Mouse (Mus musculus) A20 (cell line): ENCODE measurements at regions not wholly inside any gene's neighbourhood (a gene's known extent, or its start where the extent isn't known, plus 50 kb on each side); places are given as distances from the start of the nearest gene placed in this dataset.
A peak's percentile ranks its signal among the peaks of the same experiment; 100 is the strongest.

ENCODE experiments used
- DNase-seq: peaks from one replicate; pipeline ENCODE4 v3.0.0-alpha.2; 2011; ENCODE audit warnings: low read depth, low spot score

DNA sequence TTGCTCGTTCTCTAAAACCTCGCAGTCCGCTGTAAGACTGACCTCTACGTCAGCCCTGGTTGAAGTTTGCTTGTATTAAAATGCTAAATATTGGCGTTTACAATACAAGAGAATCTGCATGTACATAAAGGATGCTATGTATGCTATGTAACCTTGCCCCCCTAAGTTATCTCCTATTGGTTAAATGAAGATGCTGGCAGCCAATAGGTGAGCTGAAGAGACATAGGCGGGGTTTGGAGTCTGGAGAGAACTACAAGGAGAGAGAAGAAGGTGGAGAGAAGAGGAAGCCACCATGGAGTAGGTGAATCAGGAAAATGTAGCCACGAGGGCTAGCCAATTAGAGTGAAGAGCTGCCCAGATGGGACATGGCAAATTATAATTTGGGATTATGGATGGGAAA is 214.0 kb upstream of the Amigo2 start:
- DNase-seq = no peak

DNA sequence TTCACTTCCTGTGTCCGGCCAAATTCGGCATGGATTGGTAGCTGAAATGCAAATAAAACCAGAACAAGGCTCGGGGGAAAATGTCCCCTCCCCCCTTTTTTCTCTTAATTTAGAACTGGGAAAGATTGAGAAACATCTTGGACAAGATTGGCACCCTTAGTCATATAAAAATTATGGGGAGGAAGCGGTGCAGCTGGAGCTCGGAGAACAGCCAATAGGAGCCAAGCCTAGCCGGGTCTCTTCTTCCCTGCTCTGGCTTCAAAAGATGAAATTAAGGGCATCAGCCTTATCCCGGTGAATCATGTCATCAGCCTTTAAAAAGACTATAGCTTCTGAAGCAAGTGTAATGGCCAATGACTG is 213.3 kb upstream of the Amigo2 start:
- DNase-seq = no peak

DNA sequence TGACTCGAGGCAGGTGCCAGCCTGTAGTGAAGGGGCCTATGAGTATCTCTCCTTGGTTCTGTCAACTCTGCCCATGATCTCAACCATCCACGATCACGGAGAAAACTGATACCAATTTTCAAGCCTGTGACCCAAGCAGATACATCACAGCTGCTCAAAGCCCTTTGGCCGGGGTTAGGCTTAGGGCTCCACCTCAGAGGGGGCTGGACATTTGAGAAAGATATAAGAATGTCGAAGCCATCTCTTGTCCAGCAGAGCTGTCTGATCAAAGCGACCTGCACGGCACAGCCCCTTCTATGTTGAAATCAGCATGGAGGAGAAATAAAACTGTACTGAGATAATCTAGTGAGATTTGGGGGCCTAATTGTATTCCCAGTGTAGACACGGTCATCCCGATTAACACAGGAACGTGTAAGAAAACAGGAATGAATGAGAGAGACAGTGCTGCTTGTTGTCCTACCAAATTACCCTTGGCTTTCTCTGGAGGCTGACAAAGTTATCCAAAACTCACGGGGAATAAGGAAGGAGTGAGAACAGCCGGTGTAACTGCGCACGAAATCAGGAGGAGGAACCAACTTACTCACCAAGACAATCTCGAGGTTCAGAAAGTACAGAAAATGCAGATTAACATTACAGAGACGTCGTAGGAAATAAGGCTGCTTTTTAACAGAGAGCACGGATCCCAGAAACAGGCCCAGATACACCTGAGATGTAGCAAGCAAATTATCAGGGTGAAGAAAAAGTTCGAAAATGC is 212.7 kb upstream of the Amigo2 start:
- no peak for DNase-seq

DNA sequence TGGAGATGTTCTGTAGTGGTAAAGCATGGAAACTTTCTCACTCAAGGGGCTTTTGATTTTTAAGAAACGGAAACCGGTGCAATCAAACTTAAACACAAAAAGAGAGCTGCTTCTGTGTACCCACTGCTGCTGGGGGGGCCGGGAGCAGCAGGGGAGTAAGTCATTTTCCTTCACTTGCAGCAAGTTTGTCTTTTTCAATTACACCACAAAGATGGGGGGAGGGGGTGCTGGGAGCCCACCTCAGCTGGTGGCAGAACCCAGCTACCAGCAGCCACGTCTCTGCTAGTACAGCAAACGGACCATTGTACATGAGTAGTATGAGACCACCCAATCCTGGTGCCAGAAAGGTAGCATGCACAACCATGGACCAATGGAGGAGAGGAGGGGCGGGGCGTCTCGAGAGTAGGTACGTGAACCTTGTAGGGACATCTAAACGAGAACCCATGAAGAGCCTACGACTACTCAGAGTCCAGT is 211.7 kb upstream of the Amigo2 start:
- peak; percentile 36 for DNase-seq

DNA sequence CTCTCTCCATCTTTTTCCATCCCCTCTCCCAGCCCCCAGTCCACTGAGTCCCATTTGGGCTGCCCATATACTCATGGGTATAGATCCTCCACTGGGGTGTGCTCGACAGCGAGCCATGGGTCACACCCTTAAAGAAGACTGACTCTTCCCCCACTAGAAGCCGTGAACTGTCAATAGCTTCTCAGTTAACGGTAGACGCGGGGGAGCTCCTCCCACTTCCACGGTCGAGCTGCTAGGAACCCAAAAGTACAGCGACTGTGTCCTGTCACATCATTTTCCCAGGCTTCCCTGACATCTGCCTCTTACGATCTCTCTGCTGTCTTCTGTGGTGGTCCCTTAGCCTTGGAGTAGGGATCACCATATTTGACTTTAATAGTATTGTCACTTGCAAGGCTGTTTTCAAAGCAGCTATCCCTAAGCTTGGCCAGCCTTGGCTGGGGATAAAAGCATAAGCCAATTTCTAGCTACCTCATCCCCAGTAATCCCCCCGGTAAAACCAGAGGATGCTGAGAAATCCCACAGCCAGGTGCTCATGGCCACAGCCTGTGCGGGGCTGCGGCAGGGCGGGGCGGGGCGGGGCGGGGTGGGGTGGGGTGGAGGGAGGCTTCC is 211.2 kb upstream of the Amigo2 start:
- no peak for DNase-seq

DNA sequence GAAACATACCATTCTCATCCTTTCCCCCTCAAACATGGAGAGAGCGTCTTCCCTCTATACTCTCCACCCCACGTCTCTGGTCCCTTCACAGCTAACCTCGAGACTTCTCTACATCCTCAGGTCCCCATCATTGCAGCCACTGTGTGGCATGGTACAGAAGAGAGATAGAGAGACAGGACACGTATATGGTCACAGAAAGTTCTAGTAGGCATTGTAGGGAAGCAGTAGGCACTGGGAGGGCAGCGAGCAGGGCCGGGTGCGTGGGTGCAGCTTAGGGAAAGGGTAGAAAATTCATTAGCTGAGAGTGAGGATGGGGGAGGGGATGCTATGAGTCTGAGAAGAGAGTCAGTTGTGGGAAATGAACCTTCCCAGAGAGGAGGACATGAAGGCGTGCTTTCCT is 210.4 kb upstream of the Amigo2 start:
- DNase-seq = no peak

DNA sequence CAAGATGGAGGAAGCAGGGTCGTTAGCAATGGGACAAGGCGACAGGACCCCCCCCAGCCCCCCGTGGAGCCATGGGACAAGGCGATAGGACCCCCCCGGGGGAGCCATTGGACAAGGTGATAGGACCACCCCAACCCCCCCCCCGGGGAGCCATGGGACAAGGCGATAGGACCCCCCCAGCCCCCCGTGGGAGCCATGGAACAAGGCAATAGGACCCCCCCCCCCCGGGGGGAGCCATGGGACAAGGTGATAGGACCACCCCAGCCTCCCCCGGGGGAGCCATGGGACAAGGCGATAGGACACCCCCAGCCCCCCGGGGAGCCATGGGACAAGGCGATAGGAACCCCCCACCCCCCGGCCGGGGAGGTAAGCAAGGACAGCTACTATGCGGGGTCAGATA is 209.9 kb upstream of the Amigo2 start:
- DNase-seq = no peak

DNA sequence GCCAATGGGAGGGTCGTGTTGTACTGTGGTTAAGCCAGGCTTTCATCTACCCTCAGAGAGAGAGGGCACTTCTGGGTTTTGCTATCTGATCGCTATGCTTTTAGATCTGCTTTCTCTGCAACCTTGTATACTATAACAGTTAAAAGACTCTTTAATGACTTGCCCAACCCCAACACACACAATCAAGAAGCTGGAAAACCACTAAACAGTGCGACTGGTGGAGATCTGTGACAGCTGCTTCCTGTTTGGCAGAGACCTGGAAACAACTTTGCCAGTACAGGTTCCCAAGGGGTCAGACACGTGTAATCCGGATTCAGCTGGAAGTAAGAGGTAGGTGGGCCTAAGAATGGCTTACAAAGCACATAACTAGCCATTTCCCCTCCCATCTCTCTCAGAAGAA is 208.6 kb upstream of the Amigo2 start:
- DNase-seq = no peak

DNA sequence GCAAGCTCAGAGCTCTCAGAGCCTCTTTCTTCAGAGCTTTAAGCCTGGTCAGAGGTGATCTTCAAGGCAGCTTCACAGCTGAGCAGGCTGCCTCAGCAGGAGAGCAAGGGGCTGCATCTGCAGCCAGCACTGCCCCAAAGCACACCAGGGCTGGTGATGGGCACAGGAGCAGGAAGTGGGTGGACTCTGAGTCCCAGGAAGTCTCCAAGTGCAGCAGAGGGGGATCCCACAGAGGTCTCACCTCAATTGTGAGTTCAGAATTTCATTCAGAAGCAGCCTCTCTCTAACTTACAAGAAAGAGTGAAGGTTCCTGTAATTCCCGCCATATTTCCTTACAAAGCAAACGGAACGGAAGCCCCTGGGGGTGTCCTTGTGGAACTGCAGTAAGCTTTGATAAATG is 202.6 kb upstream of the Amigo2 start:
- DNase-seq = no peak

DNA sequence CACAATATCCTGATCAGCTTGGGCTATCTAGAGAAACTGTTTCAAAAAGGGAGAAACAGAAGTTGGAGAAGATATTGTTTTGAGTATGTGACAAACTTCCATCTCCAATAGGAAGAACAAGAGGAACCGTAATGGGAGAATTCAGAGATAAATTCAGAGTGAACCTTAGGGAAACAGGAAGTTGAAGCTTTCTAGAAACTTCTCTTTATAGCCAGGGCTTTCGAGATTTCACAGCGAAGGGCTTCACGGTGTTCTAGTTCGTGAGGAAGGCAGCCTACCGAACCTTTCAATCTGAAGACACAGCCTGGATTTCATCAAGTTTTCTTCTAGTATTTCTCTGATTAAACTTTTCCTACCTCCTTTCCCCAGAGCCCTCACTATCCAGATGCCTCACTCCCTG is 201.9 kb upstream of the Amigo2 start:
- no peak for DNase-seq

DNA sequence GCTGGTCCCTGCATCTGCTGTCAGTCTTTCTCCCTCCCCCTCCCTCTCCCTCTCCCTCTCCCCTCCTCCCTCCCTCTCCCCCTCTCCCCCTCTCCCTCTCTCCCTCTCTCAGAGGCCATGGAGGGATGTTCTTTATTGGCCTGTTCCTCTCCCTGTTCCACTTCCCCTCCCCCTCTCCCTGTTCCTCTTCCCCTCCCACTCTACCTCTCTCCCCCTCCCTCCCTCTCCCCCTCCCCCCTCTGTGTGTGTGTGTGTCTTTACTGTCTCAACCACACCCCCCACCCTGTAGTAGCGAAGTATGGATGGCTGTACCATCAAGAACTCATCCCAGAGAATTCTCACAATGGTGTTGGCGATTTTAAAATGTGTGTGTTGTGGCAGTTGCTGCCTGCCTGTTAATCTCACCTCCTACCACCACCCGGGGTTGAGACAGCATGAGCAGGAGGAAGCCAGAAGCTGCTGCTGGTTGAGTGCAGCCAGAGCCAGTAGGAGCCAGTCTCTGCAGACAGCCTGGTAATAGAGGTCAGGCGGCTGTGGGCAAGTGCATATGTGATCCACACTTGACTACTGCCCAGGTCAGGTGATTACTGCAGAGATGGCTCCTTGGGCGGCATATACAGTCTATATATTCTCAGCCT is 201.3 kb upstream of the Amigo2 start:
- no peak for DNase-seq

DNA sequence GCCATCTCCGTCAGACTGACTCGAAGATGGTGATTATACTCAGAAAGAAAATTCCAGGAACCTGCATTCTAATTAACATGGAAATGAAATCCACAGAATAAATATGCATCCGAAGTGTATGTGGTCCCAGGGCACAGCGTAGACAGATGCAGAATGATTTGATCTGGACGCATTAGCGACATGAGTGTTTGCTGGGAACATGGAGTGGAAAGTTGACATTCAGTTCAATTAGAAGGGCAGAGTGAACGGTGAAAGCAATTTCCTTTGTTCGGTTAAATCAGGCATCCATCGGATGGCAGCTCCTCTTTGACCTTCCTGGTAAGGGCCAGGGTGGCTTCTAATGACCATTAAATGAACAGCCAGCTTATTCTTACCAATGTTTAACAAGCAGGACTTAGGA is 199.1 kb upstream of the Amigo2 start:
- no peak for DNase-seq

DNA sequence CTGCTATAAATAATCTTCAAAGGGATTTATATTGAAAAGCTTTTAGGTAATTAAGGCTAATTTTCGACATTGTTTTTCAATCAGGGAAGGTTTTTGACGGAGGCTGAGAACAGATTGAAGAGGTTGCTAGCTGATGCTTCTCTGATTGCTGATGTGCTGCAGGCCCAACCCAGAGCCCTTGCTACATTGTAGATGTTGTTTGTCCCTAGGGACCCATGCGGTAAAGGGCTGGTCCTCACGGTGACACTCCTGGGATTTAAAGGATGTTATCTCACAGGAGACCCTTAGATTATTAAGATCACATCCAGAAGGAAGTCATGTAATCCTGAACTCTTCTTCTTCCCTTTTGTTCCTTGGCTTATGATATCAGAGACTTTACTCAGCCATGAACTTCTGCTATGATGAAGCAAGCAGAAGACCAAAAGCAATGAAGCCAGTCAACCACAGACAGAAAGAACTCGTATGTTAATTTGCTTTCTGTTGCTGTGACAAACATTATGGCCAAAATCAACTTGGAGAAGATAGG is 191.2 kb upstream of the Amigo2 start:
- DNase-seq = no peak
